Mouse (Mus musculus) monocyte, adult 2 months (primary cell): ENCODE results near the gene Zbtb34.
A peak's percentile ranks its signal among the peaks of the same experiment; 100 is the strongest.

ENCODE experiments used
- DNase-seq, 2 experiments: peaks; one replicate each; pipeline ENCODE4 v3.0.0; 2022; ENCODE audit warnings: low spot score in 2 of 2, low read depth in 1 of 2

Zbtb34 gene

GRCm38 (mm10) chr2:33402236-33402635, 28.9 kb downstream of the Zbtb34 start:
- no peak for DNase-seq

- DNase-seq = no peak
These were observed 29.9 kb downstream of the Zbtb34 start for GRCm38 (mm10) chr2:33401217-33401616.

- no peak for DNase-seq
These were observed 30.6 kb downstream of the Zbtb34 start for GRCm38 (mm10) chr2:33400541-33400940.

GRCm38 (mm10) chr2:33399091-33399490, 32.0 kb downstream of the Zbtb34 start:
- DNase-seq = no peak

- DNase-seq = no peak
These were observed 34.1 kb downstream of the Zbtb34 start for GRCm38 (mm10) chr2:33397036-33397435.

- DNase-seq = no peak
These were observed 36.1 kb downstream of the Zbtb34 start for GRCm38 (mm10) chr2:33395053-33395452.

GRCm38 (mm10) chr2:33393951-33394635, 37.0 kb downstream of the Zbtb34 start:
- DNase-seq = no peak

GRCm38 (mm10) chr2:33393021-33393420, 38.1 kb downstream of the Zbtb34 start:
- DNase-seq = no peak

- no peak for DNase-seq
These were observed 59.3 kb downstream of the Zbtb34 start for GRCm38 (mm10) chr2:33371648-33372408.

- peak; percentile 69 to 85 for DNase-seq
These were observed 60.1 kb downstream of the Zbtb34 start, which contains the start of gene Ralgps1 for GRCm38 (mm10) chr2:33370777-33371647. Gene Ralgps1 (minus strand): TSS chr2:33371486.

- no peak for DNase-seq
These were observed 60.8 kb downstream of the Zbtb34 start for GRCm38 (mm10) chr2:33370276-33370776.

GRCm38 (mm10) chr2:33369453-33369852, 61.7 kb downstream of the Zbtb34 start:
- no peak for DNase-seq

- DNase-seq = no peak
These were observed 62.6 kb downstream of the Zbtb34 start for GRCm38 (mm10) chr2:33368486-33368885.

- no peak for DNase-seq
These were observed 65.2 kb downstream of the Zbtb34 start for GRCm38 (mm10) chr2:33365703-33366471.

GRCm38 (mm10) chr2:33364656-33365055, 66.5 kb downstream of the Zbtb34 start:
- DNase-seq = no peak

- DNase-seq = no peak
These were observed 67.2 kb downstream of the Zbtb34 start for GRCm38 (mm10) chr2:33363890-33364289.

GRCm38 (mm10) chr2:33361139-33361716, 69.9 kb downstream of the Zbtb34 start:
- no peak for DNase-seq

GRCm38 (mm10) chr2:33360564-33360963, 70.6 kb downstream of the Zbtb34 start:
- no peak for DNase-seq

- peak; percentile 28 to 45 for DNase-seq
These were observed 71.9 kb downstream of the Zbtb34 start for GRCm38 (mm10) chr2:33359184-33359583.

- DNase-seq = no peak
These were observed 73.8 kb downstream of the Zbtb34 start for GRCm38 (mm10) chr2:33357250-33357838.
